Mouse (Mus musculus) midbrain, embryonic 16.5 days (tissue): ENCODE data around the gene Dnah14. TPM values are rescaled to one million over a fixed set of nuclear protein-coding genes. Genes with fewer than 3 reads are reported as not detected.
A peak's percentile ranks its signal among the peaks of the same experiment; 100 is the strongest.

Experiments
- ATAC-seq: fragments of 200-750 bp; cut with Nextera tagmentation; 2 replicates; pipeline ENCODE4 v1.8.0; 2017; ENCODE audit warnings: moderate TSS enrichment
- H3K27ac ChIP-seq: fragments of 300-500 bp; sonication (generic); 2 replicates; pipeline ENCODE4 v1.5.1; 2014; ENCODE audit warnings: mild to moderate bottlenecking, low read length, mixed read lengths
- H3K27me3 ChIP-seq: fragments of 300-500 bp; sonication (generic); 2 replicates; pipeline ENCODE4 v1.6.1; 2014; ENCODE audit warnings: low read depth, low read length, mixed read lengths; ENCODE audit not compliant: control insufficient read depth, insufficient read depth
- H3K36me3 ChIP-seq: fragments of 300-500 bp; sonication (generic); 2 replicates; pipeline ENCODE4 v1.6.1; 2014; ENCODE audit warnings: mild to moderate bottlenecking, low read length, moderate library complexity, mixed read lengths; ENCODE audit not compliant: control insufficient read depth, insufficient read depth
- H3K4me1 ChIP-seq: fragments of 300-500 bp; sonication (generic); 2 replicates; pipeline ENCODE4 v1.6.1; 2014; ENCODE audit warnings: mild to moderate bottlenecking, low read length, mixed read lengths; ENCODE audit not compliant: control insufficient read depth, insufficient read depth
- H3K4me2 ChIP-seq: fragments of 300-500 bp; sonication (generic); 2 replicates; pipeline ENCODE4 v1.6.1; 2014; ENCODE audit warnings: mild to moderate bottlenecking, low read length, mixed read lengths
- H3K4me3 ChIP-seq: fragments of 300-500 bp; sonication (generic); 2 replicates; pipeline ENCODE4 v1.5.1; 2014; ENCODE audit warnings: low read depth, mild to moderate bottlenecking, low read length, moderate library complexity, mixed read lengths
- H3K9ac ChIP-seq: fragments of 300-500 bp; sonication (generic); 2 replicates; pipeline ENCODE4 v1.6.1; 2014; ENCODE audit warnings: low read depth, low read length, mixed read lengths
- H3K9me3 ChIP-seq: fragments of 300-500 bp; sonication (generic); replicated peaks from 2 replicates; pipeline ENCODE4 v1.6.1; 2014; ENCODE audit warnings: mild to moderate bottlenecking, low read length, mixed read lengths; ENCODE audit not compliant: control insufficient read depth, poor library complexity, severe bottlenecking
- WGBS: fragments of 180-500 bp; shearing (Covaris S2); extraction: QIAGEN DNeasy Blood & Tissue Kit; methylation state at CpG from one replicate; pipeline ENCODE4 v1.1.7; 2014; 5-methylcytosine and 5-hydroxymethylcytosine counted together
- polyA plus RNA-seq: library from polyadenylated mRNA; unstranded; fragments of >200 nt; fragmentation: Nextera tagmentation; extraction: Ambion mirVana; gene quantifications from 2 replicates; pipeline ENCODE4 v1.2.1, GENCODE M21; 2015

Dnah14 gene
- polyA plus RNA-seq, 1 experiment from 2014 or later = 0.36 TPM

DNA sequence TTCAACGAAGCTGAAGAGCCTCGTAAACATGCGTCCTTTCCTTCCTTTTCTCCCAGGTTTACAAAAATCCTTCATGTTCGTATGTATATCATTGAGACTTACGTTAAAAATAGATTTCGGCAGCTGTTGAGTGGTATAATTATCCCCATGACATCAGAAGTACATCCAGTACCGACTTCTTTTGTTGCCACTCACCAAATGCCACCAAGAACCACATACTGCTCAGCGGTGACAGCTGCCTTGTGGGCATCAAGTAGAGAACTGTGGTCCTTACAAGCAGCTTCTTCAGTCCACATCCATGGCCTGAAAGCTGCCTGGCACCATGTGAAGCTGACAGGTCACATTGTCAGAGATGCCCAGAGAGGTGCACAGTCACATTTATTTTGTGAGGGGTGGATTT, 26.4 kb upstream of the Dnah14 start:
- Histone ChIP-seq H3K36me3 (no peaks in the 10 kb centered on the region), H3K27me3 (no peaks in the 10 kb centered on the region), H3K9me3 (no peaks in the 10 kb centered on the region), H3K4me2 (no peak overlapping the region), H3K4me3 (no peak overlapping the region), H3K9ac (no peak overlapping the region), H3K4me1 (0 out of 2 replicates have a peak, but pooled peaks cover 2% of the 10 kb centered on the region), H3K27ac (no peak overlapping the region)
- WGBS = 93% methylated on average over 8 of the region's 8 CpGs
- ATAC-seq = no peak

DNA sequence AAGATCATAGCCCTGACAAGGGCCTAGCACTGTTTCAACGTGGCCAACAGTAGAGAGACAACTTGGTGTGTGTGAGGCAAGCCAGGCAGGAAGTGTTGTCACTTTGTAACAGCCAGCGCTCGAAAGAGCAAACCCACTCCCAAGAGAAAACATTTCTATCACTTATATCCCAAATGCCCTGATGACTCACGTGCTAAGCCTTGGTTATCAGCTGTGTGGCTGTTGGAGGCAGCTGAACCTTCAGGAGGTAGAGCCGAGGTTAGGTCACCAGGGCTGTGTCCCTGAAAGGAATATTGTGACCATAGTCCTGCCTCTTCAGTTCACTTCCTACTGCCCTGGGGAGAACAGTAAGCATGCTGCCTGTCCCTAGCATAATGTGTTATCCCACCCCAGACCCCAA, 25.5 kb upstream of the Dnah14 start:
- no peaks in the 10 kb centered on the region for H3K9me3 ChIP-seq
- WGBS = 72% methylated on average over 5 of the region's 5 CpGs
- H3K4me3 ChIP-seq = no peak overlapping the region
- no peaks in the 10 kb centered on the region for H3K36me3 ChIP-seq
- no peak for ATAC-seq
- no peak overlapping the region for H3K27ac ChIP-seq
- no peaks in the 10 kb centered on the region for H3K4me1 ChIP-seq
- H3K9ac ChIP-seq = no peak overlapping the region
- no peaks in the 10 kb centered on the region for H3K27me3 ChIP-seq
- H3K4me2 ChIP-seq = no peak overlapping the region

DNA sequence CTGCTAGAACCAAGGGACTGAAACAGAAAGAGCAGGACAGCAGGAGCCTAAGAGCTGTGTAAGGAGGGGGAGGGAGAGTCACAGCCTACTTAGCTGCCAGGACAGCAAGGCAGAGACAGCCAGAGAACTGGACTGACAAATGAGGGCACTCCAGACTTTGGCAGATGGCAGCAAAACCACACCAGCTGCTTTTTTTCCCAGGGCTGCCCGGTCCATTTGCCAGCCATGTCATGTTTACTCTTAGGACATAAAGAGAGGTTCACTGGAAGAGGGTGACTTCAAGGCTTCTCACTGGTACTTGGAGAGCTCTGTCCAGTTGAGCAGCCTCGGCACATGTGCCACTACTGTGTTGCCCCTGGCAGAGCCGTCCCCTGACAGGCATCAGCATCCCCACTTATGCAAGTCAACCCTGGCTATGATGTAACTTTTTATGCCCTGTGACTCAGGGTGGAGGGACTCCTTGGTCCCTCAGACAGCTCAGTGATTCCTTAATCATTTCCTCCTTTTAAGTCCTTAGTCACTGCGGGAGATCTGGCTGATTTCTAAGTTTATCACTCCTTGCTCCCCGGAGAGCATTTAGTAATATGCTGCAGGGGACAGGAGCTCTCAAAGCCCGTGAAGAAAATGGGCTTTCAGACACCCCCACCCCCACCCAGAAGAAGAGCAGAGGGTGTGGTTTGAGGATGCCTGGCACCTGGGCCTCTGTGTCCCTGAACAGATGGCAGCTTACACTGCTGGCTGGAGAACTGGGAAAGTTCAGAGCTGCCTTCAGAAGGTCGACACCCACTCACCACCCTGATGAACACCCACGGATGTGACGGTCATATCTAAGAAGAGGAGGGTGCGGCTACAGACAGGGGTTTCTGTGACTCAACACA, 23.6 kb upstream of the Dnah14 start:
- 35% methylated on average over 10 of the region's 10 CpGs for WGBS
- H3K4me1 ChIP-seq = no peaks in the 10 kb centered on the region
- no peak overlapping the region for H3K9ac ChIP-seq
- H3K27ac ChIP-seq = no peak overlapping the region
- H3K27me3 ChIP-seq = no peaks in the 10 kb centered on the region
- no peaks in the 10 kb centered on the region for H3K36me3 ChIP-seq
- H3K4me3 ChIP-seq = no peak overlapping the region
- H3K9me3 ChIP-seq = no peaks in the 10 kb centered on the region
- no peak; the same call in 1 of the 2 replicates for ATAC-seq
- no peak overlapping the region for H3K4me2 ChIP-seq

DNA sequence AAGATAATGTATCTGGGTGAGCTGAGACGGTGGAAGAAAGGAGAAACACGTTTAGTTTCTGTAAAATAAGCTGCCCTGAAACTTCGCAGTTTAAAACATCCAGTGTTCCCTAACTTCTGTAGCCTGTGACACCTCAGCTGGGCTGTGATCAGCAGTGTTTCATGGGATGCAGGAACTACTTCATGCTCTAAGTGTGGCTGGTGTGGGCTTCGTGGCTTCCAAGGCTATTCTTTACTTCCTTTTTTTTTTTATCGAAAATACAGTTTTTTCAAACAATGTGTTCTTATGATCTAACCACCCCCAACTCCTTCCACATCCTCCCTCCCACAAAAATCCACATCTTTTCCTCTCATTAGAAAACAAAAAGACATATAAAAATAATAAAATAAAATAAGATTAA, 20.9 kb upstream of the Dnah14 start:
- ATAC-seq = no peak
- H3K36me3 ChIP-seq = no peaks in the 10 kb centered on the region
- H3K4me2 ChIP-seq = no peak overlapping the region
- H3K27me3 ChIP-seq = no peaks in the 10 kb centered on the region
- H3K4me1 ChIP-seq = no peaks in the 10 kb centered on the region
- WGBS = 87% methylated on average over 5 of the region's 5 CpGs
- no peak overlapping the region for H3K4me3 ChIP-seq
- no peak overlapping the region for H3K27ac ChIP-seq
- no peak overlapping the region for H3K9ac ChIP-seq
- H3K9me3 ChIP-seq = no peaks in the 10 kb centered on the region

DNA sequence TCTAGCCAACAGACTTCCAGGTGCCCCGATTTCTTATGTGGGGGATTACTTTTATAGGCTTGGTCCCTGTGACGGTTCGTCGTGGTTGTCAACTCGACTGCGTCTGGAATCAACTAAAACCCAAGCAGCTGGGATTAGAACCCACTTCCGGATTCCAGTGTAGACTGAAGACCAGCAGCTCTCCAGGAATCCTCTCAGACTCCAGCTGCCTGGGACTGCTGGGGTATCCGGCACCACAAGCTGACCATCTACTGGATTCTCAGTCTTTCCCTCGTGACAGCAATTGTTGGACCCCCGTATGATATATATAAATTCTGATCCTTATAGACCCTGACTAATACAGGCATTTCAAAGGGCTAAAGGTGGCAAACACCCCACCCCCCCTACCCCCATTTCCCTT, 16.7 kb upstream of the Dnah14 start:
- 66% methylated on average over 10 of the region's 10 CpGs for WGBS
- no peak overlapping the region for H3K4me2 ChIP-seq

DNA sequence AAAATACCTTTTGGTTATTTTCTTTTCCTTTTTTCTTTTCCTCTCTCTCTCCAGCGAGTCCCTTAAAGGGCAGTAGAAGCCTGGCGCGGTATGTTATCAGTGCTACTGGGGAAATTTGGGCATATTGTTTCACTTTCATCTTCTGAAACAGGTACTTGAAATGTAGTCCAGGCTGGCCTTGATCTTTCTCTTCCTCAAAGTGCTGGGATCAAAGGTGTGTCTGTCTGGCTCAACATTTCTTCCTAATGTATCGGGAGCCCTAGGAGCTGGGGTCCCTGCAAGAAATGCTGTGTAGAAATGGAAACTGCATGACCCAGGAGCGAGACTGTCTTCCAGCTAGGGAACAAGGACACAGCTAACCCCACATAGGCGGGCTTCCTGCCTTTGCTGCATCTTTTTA, 16.0 kb upstream of the Dnah14 start:
- Histone ChIP-seq H3K4me2 (no peak overlapping the region), H3K9me3 (no peaks in the 10 kb centered on the region), H3K27me3 (0 out of 2 replicates have a peak, but pooled peaks cover 3% of the 10 kb centered on the region), H3K36me3 (no peaks in the 10 kb centered on the region), H3K27ac (no peak overlapping the region), H3K4me3 (no peak overlapping the region), H3K4me1 (peaks cover 7% of the 10 kb centered on the region), H3K9ac (no peak overlapping the region)
- ATAC-seq = no peak
- 75% methylated on average over 6 of the region's 6 CpGs for WGBS

More for the DNA sequence above, 16.7 kb upstream of the Dnah14 start:
- Histone ChIP-seq H3K9ac (no peak overlapping the region), H3K27ac (no peak overlapping the region), H3K4me1 (peaks cover 7% of the 10 kb centered on the region), H3K36me3 (no peaks in the 10 kb centered on the region), H3K27me3 (0 out of 2 replicates have a peak, but pooled peaks cover 3% of the 10 kb centered on the region), H3K9me3 (no peaks in the 10 kb centered on the region), H3K4me3 (no peak overlapping the region)
- no peak for ATAC-seq

GRCm38 (mm10) chr1:181560896-181561767, 15.2 kb upstream of the Dnah14 start:
- WGBS = 42% methylated on average over 9 of the region's 9 CpGs
- peaks cover 7% of the 10 kb centered on the region for H3K4me1 ChIP-seq
- H3K9me3 ChIP-seq = no peaks in the 10 kb centered on the region
- H3K27me3 ChIP-seq = 0 out of 2 replicates have a peak, but pooled peaks cover 3% of the 10 kb centered on the region
- no peaks in the 10 kb centered on the region for H3K36me3 ChIP-seq
- ATAC-seq = no peak
- no peak overlapping the region for H3K4me2 ChIP-seq
- no peak overlapping the region for H3K27ac ChIP-seq
- no peak overlapping the region for H3K4me3 ChIP-seq
- 0 out of 2 replicates have a peak overlapping the region, but pooled peaks have one; percentile 10 for H3K9ac ChIP-seq

- Histone ChIP-seq H3K36me3 (no peaks in the 10 kb centered on the region), H3K4me2 (no peak overlapping the region), H3K4me3 (no peak overlapping the region), H3K27ac (no peak overlapping the region), H3K27me3 (0 out of 2 replicates have a peak, but pooled peaks cover 3% of the 10 kb centered on the region), H3K9me3 (no peaks in the 10 kb centered on the region), H3K4me1 (peaks cover 7% of the 10 kb centered on the region), H3K9ac (no peak overlapping the region)
- 19% methylated on average over 8 of the region's 8 CpGs for WGBS
- no peak for ATAC-seq
Measured at GRCm38 (mm10) chr1:181561768-181562444, 14.5 kb upstream of the Dnah14 start.
